ENCODE assay signal across 9 mouse cellular contexts in the genomic region with DNA sequence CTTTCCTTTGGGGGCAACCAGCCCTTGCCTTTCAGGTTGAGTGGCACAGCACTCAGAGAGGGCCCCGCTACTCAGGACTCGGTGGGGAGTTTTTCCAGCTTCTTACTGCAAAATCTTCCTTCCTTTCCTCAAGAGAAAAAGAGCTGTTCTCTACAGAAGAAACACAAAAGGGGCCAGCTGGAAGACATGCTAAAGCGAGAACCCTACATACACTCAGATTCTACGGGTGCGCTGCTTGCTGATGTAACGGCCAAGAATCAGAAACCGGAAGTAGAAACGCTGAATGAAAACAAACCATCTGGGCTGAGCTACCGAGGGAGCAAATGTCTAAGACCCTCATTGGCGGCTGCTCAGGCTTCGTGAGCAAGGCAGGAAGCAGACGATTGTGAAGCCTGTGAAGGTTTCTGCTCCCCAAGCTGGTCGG.
DNase-seq lines count a peak whose midpoint lies in the region; ATAC-seq and TF ChIP-seq lines count a peak whose summit lies in the region.
"Had no signal": no experiment of that assay in that cellular context is flagged by ENCODE, and none has a peak within 500 bp of the region (broad histone marks: within the 10 kb centered on the region; RNA-seq: fewer than 3 reads in every experiment).

No protein-coding gene starts in this region.

- no peaks in the 10 kb centered on the region for H3K79me2 ChIP-seq in macrophage (ENCODE audit: inconsistent target)

- no peaks in the 10 kb centered on the region for H3K9me3 ChIP-seq in heart, embryonic 13.5 days

- DNase-seq in layer of hippocampus, adult 11-12 months (ENCODE audit: low spot score) = peak; percentile 15
- no peak for DNase-seq in layer of hippocampus, postnatal 14 days (ENCODE audit: low spot score in 2 of 2)
- DNase-seq in kidney, postnatal 25 days = peak; percentile 28 to 50
- DNase-seq in thymus, adult 18-20 months = peak; percentile 61 to 82
- DNase-seq in urinary bladder, postnatal 14 days (ENCODE audit: low spot score) = no peak

- no peak for ATAC-seq in heart, embryonic 13.5 days (ENCODE audit: extremely low read depth, insufficient number of reproducible peaks, low FRiP score, low TSS enrichment)

- H3K27me3 ChIP-seq in heart, embryonic 13.5 days (replicated peaks) = no peaks in the 10 kb centered on the region

- no peaks in the 10 kb centered on the region for H3K4me1 ChIP-seq in cortical plate, adult 2 months (ENCODE audit: control insufficient read depth, insufficient read depth, low read length)
- H3K4me1 ChIP-seq in heart, embryonic 13.5 days = peaks cover 54% of the 10 kb centered on the region

- peak overlapping the region; percentile 65 for H3K4me2 ChIP-seq in heart, embryonic 13.5 days

- WGBS in heart, embryonic 13.5 days = 16% methylated on average over 13 of the region's 13 CpGs
- 11% methylated on average over 13 of the region's 13 CpGs for WGBS in macrophage (ENCODE audit: missing documents)

- no peaks in the 10 kb centered on the region for H3K36me3 ChIP-seq in heart, embryonic 13.5 days
- H3K36me3 ChIP-seq in macrophage (ENCODE audit: inconsistent target) = no peaks in the 10 kb centered on the region

- TF ChIP-seq CTCF in cortical plate, adult 2 months (IDR thresholded peaks at IDR 0.05; ENCODE audit: extremely low read depth, insufficient read depth, low read length) = no peak

- H3K27ac ChIP-seq in cortical plate, adult 2 months (ENCODE audit: insufficient read depth, low read length) = no peak overlapping the region
- peak overlapping the region; percentile 84 for H3K27ac ChIP-seq in heart, embryonic 13.5 days (replicated peaks)
- H3K27ac ChIP-seq in macrophage = peak overlapping the region; percentile 12

- peak overlapping the region; percentile 14; the same call in 1 of the 2 replicates for H3K4me3 ChIP-seq in cortical plate, adult 2 months (ENCODE audit: insufficient read depth, low read length)
- peak overlapping the region; percentile 38 for H3K4me3 ChIP-seq in heart, embryonic 13.5 days
- H3K4me3 ChIP-seq in macrophage (ENCODE audit: inconsistent target) = peak overlapping the region; percentile 5; the same call in 1 of the 2 replicates
- H3K4me3 ChIP-seq: myocyte had no signal

- peak overlapping the region; percentile 53 for H3K9ac ChIP-seq in heart, embryonic 13.5 days

- TF ChIP-seq POLR2A in cortical plate, adult 2 months (IDR thresholded peaks at IDR 0.05; ENCODE audit: extremely low read depth, insufficient read depth, low read length) = no peak

Comparison
In these comparisons a context has a peak if more than half of its experiments do, and no peak if none do; other contexts are left out.
1. DNase-seq: peak in layer of hippocampus, adult 11-12 months (single experiment), kidney, postnatal 25 days (2 of 2) and thymus, adult 18-20 months (2 of 2); none in layer of hippocampus, postnatal 14 days (0 of 2) and urinary bladder, postnatal 14 days (single experiment).
2. Peak in every context shown above with its lines, with median percentiles within 50 percentile points of each other: H3K4me3 ChIP-seq.